Mouse (Mus musculus) midbrain, embryonic 14.5 days (tissue): ENCODE data around the gene Ppp1r16b. TPM values are rescaled to one million over a fixed set of nuclear protein-coding genes. Genes with fewer than 3 reads are reported as not detected.

Experiments used
- ATAC-seq: fragments of 200-750 bp; cut with Nextera tagmentation; 2 replicates; pipeline ENCODE4 v1.8.0; 2017; ENCODE audit warnings: moderate number of reproducible peaks, moderate library complexity; ENCODE audit not compliant: low FRiP score, low TSS enrichment
- DNase-seq: peaks from one replicate; pipeline ENCODE4 v3.0.0-alpha.2; 2015
- H3K27ac ChIP-seq: fragments of 300-500 bp; sonication (generic); replicated peaks from 2 replicates; pipeline ENCODE4 v1.5.1; 2014; ENCODE audit warnings: mild to moderate bottlenecking, low read depth, low read length, moderate library complexity
- H3K27me3 ChIP-seq: fragments of 300-500 bp; sonication (generic); 2 replicates; pipeline ENCODE4 v1.6.1; 2014; ENCODE audit warnings: low read length, control low read depth, mixed read lengths; ENCODE audit not compliant: control insufficient read depth, insufficient read depth
- H3K36me3 ChIP-seq: fragments of 300-500 bp; sonication (generic); 2 replicates; pipeline ENCODE4 v1.6.1; 2014; ENCODE audit warnings: low read length, control low read depth; ENCODE audit not compliant: control insufficient read depth, insufficient read depth
- H3K4me1 ChIP-seq: fragments of 300-500 bp; sonication (generic); 2 replicates; pipeline ENCODE4 v1.6.1; 2014; ENCODE audit warnings: mild to moderate bottlenecking, antibody characterized with exemption, low read length, control low read depth; ENCODE audit not compliant: control insufficient read depth, insufficient read depth
- H3K4me2 ChIP-seq: fragments of 300-500 bp; sonication (generic); 2 replicates; pipeline ENCODE4 v1.6.1; 2014; ENCODE audit warnings: mild to moderate bottlenecking, low read length, moderate library complexity
- H3K4me3 ChIP-seq: fragments of 300-500 bp; sonication (generic); replicated peaks from 2 replicates; pipeline ENCODE4 v1.5.1; 2014; ENCODE audit warnings: low read depth, low read length
- H3K9ac ChIP-seq: fragments of 300-500 bp; sonication (generic); replicated peaks from 2 replicates; pipeline ENCODE4 v1.6.1; 2014; ENCODE audit warnings: mild to moderate bottlenecking, low read length, moderate library complexity
- H3K9me3 ChIP-seq: fragments of 300-500 bp; sonication (generic); 2 replicates; pipeline ENCODE4 v1.6.1; 2016; ENCODE audit warnings: low read length, control low read depth, mixed read lengths; ENCODE audit not compliant: control insufficient read depth
- WGBS: fragments of 180-500 bp; shearing (Covaris S2); extraction: QIAGEN DNeasy Blood & Tissue Kit; methylation state at CpG from one replicate; pipeline ENCODE4 v1.1.7; 2014; 5-methylcytosine and 5-hydroxymethylcytosine counted together
- polyA plus RNA-seq: library from polyadenylated mRNA; unstranded; fragments of >200 nt; fragmentation: Nextera tagmentation; extraction: Ambion mirVana; gene quantifications from 2 replicates; pipeline ENCODE4 v1.2.1, GENCODE M21; 2014

The Ppp1r16b gene
- polyA plus RNA-seq, 1 experiment from 2014 or later: 16.1 TPM

DNA sequence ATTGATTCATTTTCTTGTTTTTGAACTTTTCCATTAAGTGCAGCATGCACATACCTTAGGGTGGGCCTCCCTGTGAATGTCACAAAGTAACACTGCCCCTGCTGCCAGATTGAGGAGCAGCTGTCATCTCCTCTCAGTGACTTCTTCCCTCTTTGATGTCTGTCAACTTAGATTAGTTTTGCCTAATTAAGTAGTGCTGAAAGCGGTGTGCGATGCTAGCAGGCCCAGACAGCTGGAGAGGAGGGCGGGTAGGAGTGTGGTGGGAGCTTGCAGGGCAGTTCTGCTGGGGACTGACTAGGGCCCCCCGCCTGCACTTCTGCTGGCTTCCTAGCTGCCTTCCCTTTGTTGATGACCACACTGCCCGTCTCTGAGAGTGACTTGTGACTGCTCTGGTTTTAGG lies 33.3 kb upstream of the Ppp1r16b start:
- H3K27me3 ChIP-seq: no peaks in the 10 kb centered on the region
- H3K4me3 ChIP-seq: no peak overlapping the region
- DNase-seq: no peak
- H3K4me2 ChIP-seq: no peak overlapping the region
- ATAC-seq: no peak
- H3K9me3 ChIP-seq: no peaks in the 10 kb centered on the region
- no peaks in the 10 kb centered on the region for H3K4me1 ChIP-seq
- WGBS: 70% methylated on average over 5 of the region's 5 CpGs
- H3K9ac ChIP-seq: no peak overlapping the region
- H3K36me3 ChIP-seq: peaks cover 87% of the 10 kb centered on the region
- no peak overlapping the region for H3K27ac ChIP-seq

DNA sequence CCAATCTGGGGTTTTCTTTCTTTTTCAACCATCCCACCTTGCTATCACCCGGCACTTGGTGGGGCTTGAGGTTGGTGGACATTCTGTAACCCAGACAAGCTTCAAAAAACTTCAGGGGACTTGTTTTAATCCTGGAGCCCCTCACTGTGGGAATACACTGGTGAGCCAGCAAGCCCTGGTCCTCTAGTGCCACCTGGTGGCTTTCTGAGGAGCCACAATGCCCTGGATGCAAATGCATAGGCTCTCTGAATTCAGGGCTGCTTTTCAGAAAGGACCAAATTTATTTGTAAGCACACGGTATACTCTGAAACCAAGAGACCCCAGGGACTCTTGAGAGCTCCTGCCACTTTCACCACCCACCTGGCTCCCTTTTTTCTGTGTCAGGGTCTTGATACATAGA lies 23.3 kb upstream of the Ppp1r16b start:
- peak; percentile 91 for DNase-seq
- ATAC-seq: no peak

DNA sequence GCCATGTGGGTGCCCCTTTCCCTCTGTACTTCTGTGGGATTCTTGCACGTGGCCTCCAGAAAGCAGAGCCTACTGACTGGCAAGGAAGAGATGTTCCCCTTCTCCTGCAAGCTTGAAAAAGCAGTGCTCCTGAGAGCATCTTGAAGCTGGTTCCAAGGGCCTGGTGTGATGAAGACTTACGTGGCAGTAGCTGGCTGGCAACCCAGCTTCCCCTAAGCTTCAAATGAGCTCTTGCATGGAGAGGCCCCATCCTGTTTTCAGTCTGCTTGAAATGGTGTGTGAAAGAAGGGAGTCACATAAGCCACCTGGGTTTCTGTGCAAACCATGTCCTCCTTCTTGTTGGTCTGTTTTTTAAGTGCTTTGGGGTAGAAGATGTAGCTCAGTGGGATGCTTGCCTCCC lies 22.6 kb upstream of the Ppp1r16b start:
- Histone ChIP-seq H3K4me1 (no peaks in the 10 kb centered on the region), H3K27me3 (no peaks in the 10 kb centered on the region), H3K36me3 (peaks cover 38% of the 10 kb centered on the region), H3K27ac (no peak overlapping the region), H3K4me3 (no peak overlapping the region), H3K9ac (no peak overlapping the region), H3K4me2 (no peak overlapping the region), H3K9me3 (no peaks in the 10 kb centered on the region)
- WGBS: 96% methylated on average over 2 of the region's 2 CpGs
- ATAC-seq (no peak), DNase-seq (no peak)

More for the DNA sequence above, 23.3 kb upstream of the Ppp1r16b start:
- H3K36me3 ChIP-seq: peaks cover 45% of the 10 kb centered on the region
- no peaks in the 10 kb centered on the region for H3K9me3 ChIP-seq
- H3K4me3 ChIP-seq: no peak overlapping the region
- no peak overlapping the region for H3K9ac ChIP-seq
- H3K4me1 ChIP-seq: no peaks in the 10 kb centered on the region
- no peak overlapping the region for H3K27ac ChIP-seq
- H3K4me2 ChIP-seq: no peak overlapping the region
- H3K27me3 ChIP-seq: no peaks in the 10 kb centered on the region
- 13% methylated on average over 2 of the region's 2 CpGs for WGBS

DNA sequence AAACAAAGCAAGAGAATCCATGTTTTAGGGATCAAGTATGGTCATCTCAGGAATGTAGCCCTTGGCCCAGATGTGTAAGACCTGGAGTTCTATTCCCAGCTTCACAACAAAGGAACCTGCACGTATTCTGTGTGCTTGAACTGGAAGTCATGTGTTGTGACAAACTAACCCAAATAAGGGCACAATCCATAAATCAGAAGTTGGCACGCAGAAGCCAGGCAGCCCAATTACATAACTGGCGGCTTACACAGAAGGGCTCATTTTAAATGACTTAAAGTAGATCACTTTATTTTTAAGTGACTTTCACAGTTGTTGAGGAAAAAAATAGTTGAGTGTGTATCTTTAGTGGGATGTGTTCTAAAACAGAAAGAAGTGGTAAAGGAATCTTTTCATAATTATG lies 21.4 kb upstream of the Ppp1r16b start:
- Histone ChIP-seq H3K4me1 (no peaks in the 10 kb centered on the region), H3K9me3 (no peaks in the 10 kb centered on the region), H3K27me3 (no peaks in the 10 kb centered on the region), H3K4me3 (no peak overlapping the region), H3K36me3 (peaks cover 26% of the 10 kb centered on the region), H3K27ac (no peak overlapping the region), H3K9ac (no peak overlapping the region), H3K4me2 (no peak overlapping the region)
- ATAC-seq (no peak), DNase-seq (no peak)
- 93% methylated on average over 3 of the region's 3 CpGs for WGBS

DNA sequence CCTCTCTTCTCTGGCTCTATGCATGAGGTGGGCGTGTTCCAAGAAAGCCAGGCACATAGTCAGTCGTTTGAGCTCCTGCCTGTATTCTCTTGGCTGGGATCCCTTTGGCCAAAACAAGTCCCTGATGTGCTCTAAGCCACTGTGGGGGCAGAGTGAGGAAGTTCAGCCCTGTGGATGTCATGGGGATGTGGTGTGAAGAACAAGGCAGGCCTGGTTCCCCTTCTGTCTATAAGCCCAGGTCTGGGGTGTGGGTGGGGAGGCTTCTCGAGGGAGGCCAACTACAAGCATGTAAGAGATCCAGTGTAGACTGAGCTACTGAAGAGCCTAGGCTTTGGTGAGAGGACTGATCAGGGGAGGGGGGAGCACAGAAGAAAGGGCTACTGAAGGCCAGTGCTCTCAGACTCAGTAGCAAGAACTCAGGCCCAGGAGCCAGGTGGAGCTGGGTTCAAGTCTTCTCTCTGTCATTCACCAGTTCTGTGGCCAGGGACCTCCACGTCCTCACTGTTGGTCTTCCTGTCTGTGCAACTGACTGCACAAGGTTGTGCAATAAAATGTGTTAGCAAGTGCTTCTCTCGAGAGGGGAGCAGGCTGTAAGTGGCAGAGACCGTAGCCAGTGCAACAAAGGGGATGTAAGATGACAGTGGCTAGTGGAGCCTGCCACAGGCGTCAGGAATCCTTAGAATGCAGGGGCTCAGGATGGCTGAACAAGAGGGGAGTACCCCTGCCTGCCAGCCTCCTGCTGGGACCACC lies 13.9 kb upstream of the Ppp1r16b start:
- Histone ChIP-seq H3K4me3 (no peak overlapping the region), H3K9ac (no peak overlapping the region), H3K9me3 (no peaks in the 10 kb centered on the region), H3K27ac (no peak overlapping the region), H3K4me2 (no peak overlapping the region), H3K36me3 (no peaks in the 10 kb centered on the region), H3K27me3 (no peaks in the 10 kb centered on the region), H3K4me1 (no peaks in the 10 kb centered on the region)
- WGBS: 45% methylated on average over 7 of the region's 7 CpGs
- DNase-seq: no peak
- no peak for ATAC-seq

GRCm38 (mm10) chr2:158652985-158653384 lies 12.2 kb upstream of the Ppp1r16b start:
- Histone ChIP-seq H3K9me3 (no peaks in the 10 kb centered on the region), H3K27ac (no peak overlapping the region), H3K27me3 (no peaks in the 10 kb centered on the region), H3K4me2 (no peak overlapping the region), H3K9ac (no peak overlapping the region), H3K4me1 (no peaks in the 10 kb centered on the region), H3K4me3 (no peak overlapping the region), H3K36me3 (no peaks in the 10 kb centered on the region)
- peak; percentile 89 for DNase-seq
- 6% methylated on average over 4 of the region's 4 CpGs for WGBS
- ATAC-seq: no peak

DNA sequence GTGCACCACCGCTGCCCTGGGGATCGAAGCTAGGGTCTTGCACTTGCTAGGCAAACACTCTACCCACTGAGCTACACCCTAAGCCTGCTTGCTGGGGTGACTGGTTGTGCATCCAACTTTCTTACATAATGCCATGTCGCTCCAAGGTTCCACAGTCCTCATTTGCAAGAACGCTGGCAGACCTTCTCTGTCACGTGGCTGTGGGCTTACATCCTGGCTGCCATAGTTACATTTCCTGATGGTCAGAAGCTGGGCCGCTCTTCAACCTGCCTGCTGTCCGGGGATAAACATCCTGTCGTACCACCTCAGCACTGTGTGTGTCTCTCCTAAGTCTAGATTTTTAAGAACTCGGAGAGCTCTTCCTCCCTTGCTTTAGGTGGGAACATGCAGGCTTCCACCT lies 10.5 kb upstream of the Ppp1r16b start:
- 85% methylated on average over 9 of the region's 9 CpGs for WGBS
- H3K27ac ChIP-seq: no peak overlapping the region
- H3K4me1 ChIP-seq: no peaks in the 10 kb centered on the region
- no peak for DNase-seq
- no peak for ATAC-seq
- no peaks in the 10 kb centered on the region for H3K27me3 ChIP-seq
- no peak overlapping the region for H3K4me2 ChIP-seq
- no peak overlapping the region for H3K9ac ChIP-seq
- no peaks in the 10 kb centered on the region for H3K9me3 ChIP-seq
- H3K36me3 ChIP-seq: no peaks in the 10 kb centered on the region
- H3K4me3 ChIP-seq: no peak overlapping the region

- H3K27ac ChIP-seq: no peak overlapping the region
- no peaks in the 10 kb centered on the region for H3K27me3 ChIP-seq
- H3K4me1 ChIP-seq: no peaks in the 10 kb centered on the region
- H3K4me2 ChIP-seq: no peak overlapping the region
- DNase-seq (no peak), ATAC-seq (no peak)
- no peaks in the 10 kb centered on the region for H3K36me3 ChIP-seq
- WGBS: 85% methylated on average over 4 of the region's 4 CpGs
- H3K9ac ChIP-seq: no peak overlapping the region
- H3K4me3 ChIP-seq: no peak overlapping the region
- H3K9me3 ChIP-seq: no peaks in the 10 kb centered on the region
Observed at GRCm38 (mm10) chr2:158655806-158656205, 9.4 kb upstream of the Ppp1r16b start.

DNA sequence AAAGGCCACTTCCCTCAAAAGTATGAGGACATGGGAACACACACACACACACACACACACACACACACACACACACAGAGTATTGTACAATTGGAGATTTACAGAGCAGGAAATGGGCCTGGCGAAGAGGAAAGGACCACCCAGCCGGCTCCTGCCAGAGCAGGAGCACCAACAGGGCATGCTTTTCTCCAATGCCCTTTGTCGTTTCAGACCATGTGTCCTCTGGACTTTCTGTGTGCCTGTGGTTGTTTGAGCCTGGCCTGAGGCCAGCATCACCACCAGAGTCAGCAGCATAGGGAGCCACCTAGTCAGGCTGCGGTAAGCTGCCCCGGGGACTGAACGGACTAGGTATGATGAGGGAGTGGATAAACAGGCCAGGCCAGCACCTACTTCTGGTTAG lies 6.4 kb upstream of the Ppp1r16b start:
- WGBS: 60% methylated on average over 6 of the region's 6 CpGs
- Histone ChIP-seq H3K36me3 (no peaks in the 10 kb centered on the region), H3K9ac (no peak overlapping the region), H3K27ac (no peak overlapping the region), H3K4me3 (no peak overlapping the region), H3K4me2 (no peak overlapping the region), H3K27me3 (no peaks in the 10 kb centered on the region), H3K4me1 (no peaks in the 10 kb centered on the region), H3K9me3 (no peaks in the 10 kb centered on the region)
- no peak for DNase-seq
- ATAC-seq: no peak
